Mouse (Mus musculus): ENCODE data around the gene Fggy. TPM values are rescaled to one million over a fixed set of nuclear protein-coding genes. Genes with fewer than 3 reads are reported as not detected.

The Fggy gene
- polyA plus RNA-seq, 1 experiment = 189 TPM

DNA sequence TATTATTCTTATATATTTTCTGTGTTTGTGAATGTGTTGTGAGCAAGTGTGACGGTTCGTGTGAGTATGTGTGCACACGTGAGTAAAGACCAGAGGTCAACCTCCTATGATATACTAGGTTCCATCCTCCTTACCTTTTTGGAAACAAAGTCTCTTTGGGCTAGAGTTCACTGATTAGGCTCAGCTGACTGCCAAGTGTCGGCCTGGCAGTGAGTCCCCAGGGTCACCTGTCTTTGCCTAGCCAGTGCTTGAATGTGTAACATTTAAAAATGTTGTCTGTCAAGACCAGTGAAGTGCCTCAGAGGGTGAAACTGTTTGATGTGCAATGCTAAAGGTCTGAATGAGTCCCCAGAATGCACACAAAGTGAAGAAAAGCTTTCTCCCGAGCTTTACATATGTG is 130.0 kb downstream of the Fggy start:
- TF ChIP-seq POLR2A (IDR thresholded peaks at IDR 0.05; ENCODE audit: low read depth, low read length) (no peak), CTCF (conservative IDR thresholded peaks at IDR 0.05; ENCODE audit: insufficient read depth, insufficient read length, low read depth, low read length) (no peak)
- Histone ChIP-seq H3K4me3 (ENCODE audit: insufficient read depth, low read depth, low read length) (no peak overlapping the region), H3K27me3 (replicated peaks; ENCODE audit: control insufficient read depth, insufficient read depth, low read length) (no peaks in the 10 kb centered on the region), H3K36me3 (ENCODE audit: control insufficient read depth, insufficient read depth, low read length) (no peaks in the 10 kb centered on the region), H3K27ac (ENCODE audit: insufficient read depth, low read depth, low read length) (no peak overlapping the region), H3K4me1 (ENCODE audit: control insufficient read depth, insufficient read depth, low read length) (no peaks in the 10 kb centered on the region)
- 84% methylated on average over 5 of the region's 5 CpGs for WGBS
- peak; percentile 8 for DNase-seq

GRCm38 (mm10) chr4:95688159-95688558 is 130.9 kb downstream of the Fggy start:
- Histone ChIP-seq H3K27me3 (replicated peaks; ENCODE audit: control insufficient read depth, insufficient read depth, low read length) (no peaks in the 10 kb centered on the region), H3K4me1 (ENCODE audit: control insufficient read depth, insufficient read depth, low read length) (no peaks in the 10 kb centered on the region), H3K36me3 (ENCODE audit: control insufficient read depth, insufficient read depth, low read length) (no peaks in the 10 kb centered on the region), H3K4me3 (ENCODE audit: insufficient read depth, low read depth, low read length) (no peak overlapping the region), H3K27ac (ENCODE audit: insufficient read depth, low read depth, low read length) (no peak overlapping the region)
- TF ChIP-seq CTCF (conservative IDR thresholded peaks at IDR 0.05; ENCODE audit: insufficient read depth, insufficient read length, low read depth, low read length) = no peak
- no peak for TF ChIP-seq POLR2A (IDR thresholded peaks at IDR 0.05; ENCODE audit: low read depth, low read length)
- no peak for DNase-seq
- WGBS = 88% methylated on average over 4 of the region's 4 CpGs

- Histone ChIP-seq H3K4me3 (ENCODE audit: insufficient read depth, low read depth, low read length) (no peak overlapping the region), H3K27ac (ENCODE audit: insufficient read depth, low read depth, low read length) (no peak overlapping the region; the same call in 1 of the 2 replicates), H3K36me3 (ENCODE audit: control insufficient read depth, insufficient read depth, low read length) (peaks cover 2% of the 10 kb centered on the region; the same call in 1 of the 2 replicates), H3K27me3 (replicated peaks; ENCODE audit: control insufficient read depth, insufficient read depth, low read length) (no peaks in the 10 kb centered on the region), H3K4me1 (ENCODE audit: control insufficient read depth, insufficient read depth, low read length) (peaks cover 2% of the 10 kb centered on the region; the same call in 1 of the 2 replicates)
- TF ChIP-seq CTCF (conservative IDR thresholded peaks at IDR 0.05; ENCODE audit: insufficient read depth, insufficient read length, low read depth, low read length) (no peak), POLR2A (IDR thresholded peaks at IDR 0.05; ENCODE audit: low read depth, low read length) (no peak)
- DNase-seq = peak; percentile 58
- 47% methylated on average over 2 of the region's 2 CpGs for WGBS
Observed at GRCm38 (mm10) chr4:95700366-95700765, 143.1 kb downstream of the Fggy start.

GRCm38 (mm10) chr4:95707941-95708897 is 150.9 kb downstream of the Fggy start:
- TF ChIP-seq CTCF (conservative IDR thresholded peaks at IDR 0.05; ENCODE audit: insufficient read depth, insufficient read length, low read depth, low read length) (no peak), POLR2A (IDR thresholded peaks at IDR 0.05; ENCODE audit: low read depth, low read length) (no peak)
- Histone ChIP-seq H3K4me1 (ENCODE audit: control insufficient read depth, insufficient read depth, low read length) (0 out of 2 replicates have a peak, but pooled peaks cover 9% of the 10 kb centered on the region), H3K27ac (ENCODE audit: insufficient read depth, low read depth, low read length) (peak overlapping the region; percentile 42; the same call in 1 of the 2 replicates), H3K36me3 (ENCODE audit: control insufficient read depth, insufficient read depth, low read length) (no peaks in the 10 kb centered on the region), H3K4me3 (ENCODE audit: insufficient read depth, low read depth, low read length) (no peak overlapping the region), H3K27me3 (replicated peaks; ENCODE audit: control insufficient read depth, insufficient read depth, low read length) (no peaks in the 10 kb centered on the region)
- WGBS = 64% methylated on average over 5 of the region's 5 CpGs
- peak; percentile 81 for DNase-seq

DNA sequence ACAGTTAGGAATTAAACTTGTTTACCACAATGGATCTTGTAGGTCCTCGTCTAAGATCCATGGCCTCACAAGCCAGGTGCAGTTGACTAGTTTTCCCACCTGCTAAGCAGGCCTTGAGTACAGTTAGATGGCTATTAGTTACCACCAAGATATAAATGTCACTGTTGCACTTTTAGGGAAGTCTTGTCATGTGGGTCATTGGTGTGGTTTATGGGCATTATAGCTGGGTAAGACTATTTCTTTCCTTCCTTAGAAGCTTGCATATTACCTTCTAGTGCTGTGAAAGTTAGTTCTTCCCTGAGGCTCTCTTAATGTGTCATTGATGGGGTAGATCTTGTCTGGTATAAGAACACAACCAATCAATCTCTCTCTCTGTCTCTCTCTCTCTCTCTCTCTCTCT is 152.4 kb downstream of the Fggy start:
- TF ChIP-seq POLR2A (IDR thresholded peaks at IDR 0.05; ENCODE audit: low read depth, low read length) = no peak
- no peak for TF ChIP-seq CTCF (conservative IDR thresholded peaks at IDR 0.05; ENCODE audit: insufficient read depth, insufficient read length, low read depth, low read length)
- H3K27me3 ChIP-seq (replicated peaks; ENCODE audit: control insufficient read depth, insufficient read depth, low read length) = no peaks in the 10 kb centered on the region
- no peak overlapping the region for H3K4me3 ChIP-seq (ENCODE audit: insufficient read depth, low read depth, low read length)
- no peak overlapping the region for H3K27ac ChIP-seq (ENCODE audit: insufficient read depth, low read depth, low read length)
- no peaks in the 10 kb centered on the region for H3K36me3 ChIP-seq (ENCODE audit: control insufficient read depth, insufficient read depth, low read length)
- WGBS = 96% methylated on average over 1 of the region's 1 CpGs
- H3K4me1 ChIP-seq (ENCODE audit: control insufficient read depth, insufficient read depth, low read length) = 0 out of 2 replicates have a peak, but pooled peaks cover 9% of the 10 kb centered on the region
- no peak for DNase-seq

DNA sequence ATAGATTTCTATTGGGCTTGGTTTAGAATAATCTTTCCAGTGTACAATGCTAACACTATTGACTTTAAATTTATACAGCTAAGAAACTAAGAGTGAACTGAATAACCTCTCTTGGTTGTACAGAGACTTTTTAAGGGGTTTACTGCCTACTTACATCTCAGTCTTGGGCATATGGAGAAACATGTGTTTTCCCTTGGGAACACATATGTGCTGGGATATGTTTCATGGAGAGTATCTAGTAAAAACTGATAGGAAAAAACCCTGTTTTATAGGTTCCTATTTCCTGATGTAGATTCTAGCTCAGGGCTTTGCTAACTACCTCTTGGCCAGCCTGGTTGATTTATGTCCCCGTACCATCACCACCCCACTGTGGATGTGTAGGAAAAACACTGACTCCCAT is 155.5 kb downstream of the Fggy start:
- WGBS = 98% methylated on average over 1 of the region's 1 CpGs
- no peaks in the 10 kb centered on the region for H3K36me3 ChIP-seq (ENCODE audit: control insufficient read depth, insufficient read depth, low read length)
- no peak overlapping the region for H3K27ac ChIP-seq (ENCODE audit: insufficient read depth, low read depth, low read length)
- H3K27me3 ChIP-seq (replicated peaks; ENCODE audit: control insufficient read depth, insufficient read depth, low read length) = no peaks in the 10 kb centered on the region
- no peak overlapping the region for H3K4me3 ChIP-seq (ENCODE audit: insufficient read depth, low read depth, low read length)
- no peak for DNase-seq
- H3K4me1 ChIP-seq (ENCODE audit: control insufficient read depth, insufficient read depth, low read length) = 0 out of 2 replicates have a peak, but pooled peaks cover 9% of the 10 kb centered on the region
- TF ChIP-seq CTCF (conservative IDR thresholded peaks at IDR 0.05; ENCODE audit: insufficient read depth, insufficient read length, low read depth, low read length) = no peak
- TF ChIP-seq POLR2A (IDR thresholded peaks at IDR 0.05; ENCODE audit: low read depth, low read length) = no peak

GRCm38 (mm10) chr4:95713271-95713670 is 156.0 kb downstream of the Fggy start:
- H3K4me3 ChIP-seq (ENCODE audit: insufficient read depth, low read depth, low read length) = no peak overlapping the region
- H3K27ac ChIP-seq (ENCODE audit: insufficient read depth, low read depth, low read length) = no peak overlapping the region
- DNase-seq = no peak
- H3K36me3 ChIP-seq (ENCODE audit: control insufficient read depth, insufficient read depth, low read length) = no peaks in the 10 kb centered on the region
- WGBS = 77% methylated on average over 3 of the region's 3 CpGs
- TF ChIP-seq CTCF (conservative IDR thresholded peaks at IDR 0.05; ENCODE audit: insufficient read depth, insufficient read length, low read depth, low read length) (no peak), POLR2A (IDR thresholded peaks at IDR 0.05; ENCODE audit: low read depth, low read length) (no peak)
- H3K27me3 ChIP-seq (replicated peaks; ENCODE audit: control insufficient read depth, insufficient read depth, low read length) = no peaks in the 10 kb centered on the region
- 0 out of 2 replicates have a peak, but pooled peaks cover 6% of the 10 kb centered on the region for H3K4me1 ChIP-seq (ENCODE audit: control insufficient read depth, insufficient read depth, low read length)

Measured in kidney, adult 2 months (tissue).